Mouse (Mus musculus) liver, adult (tissue): ENCODE measurements around the gene Olfr1087.
"Not testable (repeated sequence)": the region's sequence is repeated elsewhere in the genome, so short reads cannot be mapped to it uniquely, and the experiment has no call there.

ENCODE experiments used
- GATA4 ChIP-seq: IDR thresholded peaks from 2 replicates; pipeline ENCODE4 v1.6.1; 2014; ENCODE audit warnings: mild to moderate bottlenecking, low read length; ENCODE audit not compliant: insufficient replicate concordance

Olfr1087 gene

DNA sequence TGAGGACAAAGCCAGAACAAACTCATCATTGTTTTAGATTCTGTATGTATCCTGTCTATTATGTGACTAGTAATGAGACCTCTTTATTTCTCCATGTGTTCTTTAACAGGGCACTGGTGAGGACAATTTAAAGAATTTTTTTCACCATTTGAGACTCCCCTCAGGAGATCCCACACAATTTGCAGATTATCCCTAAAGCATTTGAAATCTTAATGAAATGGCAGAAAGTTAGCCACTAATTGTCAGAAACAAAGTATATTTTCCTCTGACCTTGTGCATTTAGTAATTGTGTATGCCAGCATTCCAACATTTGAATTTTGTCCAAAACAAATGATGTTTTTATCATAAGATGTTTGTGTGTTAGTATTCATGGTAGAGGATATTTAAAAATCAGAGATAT lies at the start of gene Olfr1087:
Olfr1087 (minus strand) TSS at position 101 of the 400 bp plus-strand sequence.
- no peak for TF ChIP-seq GATA4

- no peak for TF ChIP-seq GATA4
Measured at GRCm38 (mm10) chr2:86733601-86734000, 35.4 kb upstream of the Olfr1087 start, which contains the start of gene Olfr1089. Gene Olfr1089, minus strand, starts transcription at chr2:86733701.

GRCm38 (mm10) chr2:86679992-86680391 lies 18.2 kb downstream of the Olfr1087 start, which contains the start of gene Olfr1086:
Gene Olfr1086, minus strand, starts transcription at chr2:86680092.
- no peak for TF ChIP-seq GATA4

DNA sequence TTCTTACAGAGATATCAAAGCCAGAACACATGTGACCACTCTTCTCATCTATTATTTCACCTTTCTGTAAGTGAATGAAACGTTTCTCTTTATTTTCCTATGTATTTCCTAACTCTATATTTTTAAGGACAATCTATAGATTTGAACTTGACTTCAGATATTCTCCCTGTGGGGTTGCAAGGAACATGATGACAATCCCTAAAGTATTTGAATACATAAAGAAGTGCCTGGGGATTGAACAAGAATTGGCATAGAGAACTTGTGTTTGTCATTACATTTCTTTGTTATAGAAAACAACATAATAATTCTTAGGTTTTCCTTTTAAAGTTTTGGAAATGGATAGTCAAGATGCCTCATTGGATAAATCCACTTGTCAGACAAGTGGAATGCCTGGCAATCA lies 36.3 kb downstream of the Olfr1087 start, which contains the start of gene Olfr1085:
Olfr1085 (minus strand) TSS at position 101 of the 400 bp plus-strand sequence.
- no peak for TF ChIP-seq GATA4

- not testable (repeated sequence) for TF ChIP-seq GATA4
Measured at GRCm38 (mm10) chr2:86639625-86640024, 58.6 kb downstream of the Olfr1087 start, which contains the start of gene Olfr1084. Gene Olfr1084, minus strand, starts transcription at chr2:86639725.
